Mouse (Mus musculus) left cerebral cortex, postnatal 4 days (tissue): Measurements from ENCODE around the gene Bcl2l10. TPM values are rescaled to one million over a fixed set of nuclear protein-coding genes. Genes with fewer than 3 reads are reported as not detected.

Source experiments
- DNase-seq: peaks from one replicate; pipeline ENCODE4 v3.0.0-alpha.2; 2022
- intact Hi-C: fragments of 180-260 bp; cut with DNase I; formaldehyde crosslinking; loops from one replicate; pipeline ENCODE4 v1.15.1; 2025
- total RNA-seq, 2 experiments: library from RNA; stranded (reverse); gene quantifications; 2 replicates each; pipeline ENCODE4 v1.2.3; 2021

Bcl2l10 gene
- total RNA-seq = under 1 TPM in 1 of 2 experiments, not detected in 1; 0.32 TPM

DNA sequence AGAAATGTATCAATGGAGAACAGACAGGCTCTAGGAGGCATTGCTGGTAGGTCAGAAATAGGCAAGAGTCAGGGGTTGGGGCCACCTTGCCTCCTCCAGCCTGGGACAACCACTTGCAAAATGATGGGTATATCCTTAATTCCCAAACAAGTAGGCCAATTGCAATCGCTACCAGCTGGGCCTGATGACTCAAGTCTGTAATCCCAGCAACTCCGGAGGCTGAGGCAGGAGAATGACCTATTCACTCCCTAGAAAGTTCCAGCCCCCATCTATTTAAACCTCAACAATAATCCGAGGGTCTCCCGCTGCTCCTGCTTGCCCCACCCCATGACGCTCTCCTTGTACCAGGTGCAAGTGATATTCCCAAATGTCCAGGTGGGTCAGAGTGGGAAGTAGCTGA is at the start of gene Bcl2l10:
Gene Bcl2l10, plus strand, starts transcription at position 301 of the 400 bp plus-strand sequence.
- intact Hi-C loops = no loop called here
- DNase-seq = no peak

DNA sequence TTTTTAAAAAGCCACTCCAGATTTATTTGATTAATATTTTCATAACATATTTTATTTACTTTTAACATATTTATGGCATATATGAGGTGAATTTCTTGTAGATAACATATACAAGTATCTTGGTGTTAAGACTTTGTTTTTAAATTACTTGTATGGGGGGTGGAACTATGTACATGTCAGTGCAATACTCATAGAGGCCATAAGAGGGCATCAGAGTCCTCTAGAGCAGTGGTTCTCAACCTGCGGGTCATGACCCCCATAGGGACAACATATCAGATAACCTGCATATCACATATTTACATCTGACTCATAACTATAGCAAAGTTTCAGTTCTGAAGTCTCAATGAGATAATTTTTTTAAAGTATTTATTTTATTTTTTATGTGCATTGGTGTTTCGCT is 48.2 kb upstream of the Bcl2l10 start:
- intact Hi-C loops = no loop called here

DNA sequence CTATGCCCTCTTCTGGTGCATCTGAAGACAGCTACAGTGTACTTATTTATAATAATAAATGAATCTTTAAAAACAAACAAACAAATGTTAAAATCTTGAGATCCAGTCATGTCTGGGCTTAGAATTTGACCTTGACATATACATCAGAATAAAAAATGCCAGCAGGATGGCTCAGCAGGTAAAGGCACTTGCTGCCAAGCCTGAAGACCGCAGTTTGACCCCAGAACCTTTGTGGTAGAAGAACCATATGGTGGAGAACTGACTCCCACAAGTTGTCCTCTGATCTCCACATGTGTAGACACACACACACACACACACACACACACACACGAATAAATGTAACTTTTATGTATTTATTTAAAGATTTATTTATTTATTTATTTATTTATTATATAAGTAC is 44.5 kb upstream of the Bcl2l10 start:
- intact Hi-C loops = no loop called here
- DNase-seq = no peak

More for the DNA sequence above, 48.2 kb upstream of the Bcl2l10 start:
- DNase-seq = no peak

DNA sequence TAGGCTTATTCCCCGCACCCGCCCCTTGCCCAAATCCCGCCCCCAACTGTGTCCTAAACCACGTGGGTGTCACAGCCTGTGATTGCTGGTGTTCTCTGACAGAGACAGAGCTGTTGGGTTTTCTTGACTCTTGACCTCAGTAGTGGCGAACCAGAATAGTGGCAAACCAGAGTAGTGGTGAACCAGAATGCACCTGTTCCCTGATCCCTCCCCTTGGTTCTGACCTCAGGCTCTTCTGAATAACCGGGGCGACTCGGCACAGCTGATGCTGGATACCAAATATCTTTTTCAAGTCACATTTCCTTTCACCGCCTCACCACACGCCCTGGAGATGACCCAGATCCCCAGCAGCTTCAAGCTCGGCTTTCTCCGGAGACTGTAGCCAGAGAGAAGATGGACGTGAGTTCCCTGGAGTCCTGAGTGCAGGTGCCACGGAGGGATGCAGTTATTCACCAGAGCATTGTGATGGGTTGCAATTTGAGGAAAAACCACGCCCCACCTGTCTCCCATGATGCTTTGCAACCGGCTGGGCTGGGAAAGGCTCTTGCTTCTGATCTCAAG is 43.8 kb upstream of the Bcl2l10 start:
- DNase-seq = no peak
- intact Hi-C loops = no loop called here

DNA sequence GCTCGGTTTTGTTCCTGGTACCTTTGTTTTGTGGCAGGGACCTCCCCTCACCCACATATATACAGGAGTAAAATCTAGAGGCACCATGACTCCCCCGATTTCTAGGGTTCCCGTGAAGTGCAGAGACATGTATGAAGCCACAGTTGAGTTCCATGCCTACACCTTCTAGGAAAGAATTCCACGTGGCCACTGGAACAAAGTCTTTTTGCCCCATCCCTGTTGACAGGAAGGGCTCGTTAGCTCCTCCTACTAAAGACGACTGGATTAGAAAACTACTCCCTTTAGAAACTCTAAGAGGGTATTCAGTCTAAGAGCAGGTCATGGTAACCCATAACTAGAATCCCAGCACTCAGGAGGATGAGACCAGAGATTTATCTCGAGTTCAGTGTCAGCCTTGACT is 43.3 kb upstream of the Bcl2l10 start:
- intact Hi-C loops = no loop called here
- no peak for DNase-seq

DNA sequence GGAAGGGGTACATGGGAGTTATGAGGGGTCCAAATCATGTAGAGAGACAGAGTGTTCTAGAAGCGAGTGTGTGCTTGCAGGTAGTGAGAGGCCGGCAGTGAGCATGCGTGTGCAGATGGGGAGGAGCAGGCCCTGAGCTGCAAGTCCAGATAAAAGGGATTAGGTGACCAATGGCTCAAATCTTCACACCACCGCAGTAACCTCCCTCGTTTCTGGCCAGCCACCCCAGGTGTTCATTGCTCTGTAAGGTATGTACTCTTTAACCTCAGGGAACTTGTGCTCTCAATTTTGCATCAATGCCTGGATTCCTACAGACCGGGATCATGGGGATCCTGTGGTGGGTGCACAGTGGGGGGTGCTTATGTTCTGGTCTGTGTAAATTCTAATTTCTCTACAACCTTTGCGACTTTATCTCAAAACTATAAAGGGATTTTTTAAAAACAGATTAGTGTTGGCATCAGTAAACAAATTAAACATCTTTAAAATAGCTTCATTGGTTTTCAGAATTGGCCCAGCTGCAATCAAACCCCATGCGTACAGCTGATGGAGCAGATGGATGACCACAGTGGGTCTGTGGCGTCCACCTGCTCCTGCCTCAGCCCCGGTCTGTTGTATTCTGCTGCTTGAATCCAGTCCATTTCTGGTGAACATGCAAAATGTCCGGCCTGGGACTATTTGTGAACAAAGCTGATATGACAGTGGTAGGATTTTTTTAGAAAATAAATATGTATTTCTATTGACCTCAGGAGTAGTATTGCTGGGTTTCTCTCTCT is 41.2 kb upstream of the Bcl2l10 start, which contains the start of gene Gnb5:
Gene Gnb5, plus strand, starts transcription at position 163 of the 773 bp plus-strand sequence.
- peak; percentile 68 for DNase-seq
- intact Hi-C loops = no loop called here

DNA sequence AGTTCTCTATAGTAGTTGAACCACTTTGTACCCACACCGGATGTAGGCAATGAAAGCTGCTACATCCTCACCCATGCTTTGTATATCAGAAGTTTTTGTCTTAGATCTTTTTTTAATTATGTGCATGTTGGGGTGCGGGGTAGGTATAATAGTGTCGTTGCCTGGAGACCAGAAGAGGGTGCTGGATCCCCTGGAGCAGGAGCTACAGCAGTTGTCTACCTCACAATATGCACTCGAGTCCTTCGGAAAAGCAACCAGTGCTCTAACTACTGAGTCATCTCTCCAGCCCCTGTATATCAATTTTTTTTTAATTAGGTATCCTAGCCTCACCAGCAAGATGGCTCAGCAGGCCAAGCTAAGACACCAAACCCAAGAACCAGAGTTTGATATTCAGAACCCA is 40.5 kb upstream of the Bcl2l10 start:
- no peak for DNase-seq
- intact Hi-C loops = no loop called here

DNA sequence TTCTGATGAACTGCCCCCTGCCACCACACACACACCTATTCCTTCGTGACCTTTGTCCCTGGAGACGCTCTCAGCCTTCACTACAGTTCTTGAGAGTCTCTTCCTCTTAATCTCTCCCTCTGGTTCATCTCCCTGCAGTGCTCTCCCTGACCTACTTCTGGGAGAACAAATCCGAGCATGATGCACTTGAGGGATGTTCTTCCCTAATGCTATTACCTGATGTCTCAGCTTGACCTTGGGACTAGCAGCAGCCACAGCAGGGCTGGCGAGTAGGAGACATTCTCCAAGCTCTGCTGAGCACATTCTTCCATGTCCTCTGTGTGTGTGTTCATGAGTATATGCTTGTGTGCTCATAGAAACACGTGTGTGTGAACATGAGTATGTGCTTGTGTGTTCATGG is 38.9 kb upstream of the Bcl2l10 start:
- intact Hi-C loops = no loop called here
- no peak for DNase-seq

DNA sequence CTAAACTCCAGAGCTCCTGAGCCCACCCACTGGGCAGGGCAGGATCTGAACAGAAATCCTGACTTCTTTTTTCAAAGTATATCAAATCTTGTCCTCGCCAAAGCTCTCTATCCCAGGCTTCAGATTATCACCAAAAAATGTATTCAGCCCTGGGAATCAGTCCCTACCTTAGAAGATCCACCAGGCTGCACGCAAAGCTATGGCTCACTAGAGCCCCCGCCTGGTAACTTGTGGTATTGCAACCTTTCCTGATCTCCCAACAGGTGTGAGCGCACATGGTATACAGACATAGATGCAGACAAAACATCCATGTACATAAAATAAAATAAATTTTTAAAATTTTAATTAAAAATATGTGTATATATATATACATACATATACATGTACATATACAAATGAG is 35.5 kb upstream of the Bcl2l10 start:
- intact Hi-C loops = no loop called here
- DNase-seq = peak; percentile 87

DNA sequence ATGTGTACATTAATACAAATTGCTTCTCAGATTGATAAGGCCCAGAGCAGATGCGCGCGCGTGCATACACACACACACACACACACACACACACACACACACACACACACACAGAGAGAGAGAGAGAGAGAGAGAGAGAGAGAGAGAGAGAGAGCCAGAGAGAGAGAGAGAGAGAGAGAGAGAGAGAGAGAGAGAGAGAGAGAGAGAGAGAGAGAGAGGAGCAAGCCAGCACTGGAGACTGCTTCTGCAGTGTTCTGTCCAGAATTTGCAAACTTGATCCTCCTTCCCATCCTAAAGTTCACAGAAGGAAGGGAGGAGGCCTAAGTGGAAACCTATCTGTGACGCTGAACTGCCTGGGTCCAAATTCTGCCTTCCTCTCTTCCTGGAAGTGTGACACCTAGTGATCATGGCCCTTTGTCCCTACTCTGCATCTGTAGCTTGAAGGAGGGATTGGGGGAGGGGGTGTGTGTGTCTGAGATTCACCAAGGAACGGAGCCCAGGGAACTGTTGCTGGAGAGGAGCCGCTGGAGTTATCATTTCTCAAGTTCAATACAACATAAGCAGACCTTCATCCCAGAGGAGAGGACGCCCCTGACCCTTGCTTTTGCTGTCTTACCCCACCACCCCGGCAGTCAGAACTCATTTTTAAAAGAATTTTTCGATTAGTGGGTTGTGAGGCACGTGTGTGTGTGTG is 34.3 kb upstream of the Bcl2l10 start:
- intact Hi-C loops = no loop called here

DNA sequence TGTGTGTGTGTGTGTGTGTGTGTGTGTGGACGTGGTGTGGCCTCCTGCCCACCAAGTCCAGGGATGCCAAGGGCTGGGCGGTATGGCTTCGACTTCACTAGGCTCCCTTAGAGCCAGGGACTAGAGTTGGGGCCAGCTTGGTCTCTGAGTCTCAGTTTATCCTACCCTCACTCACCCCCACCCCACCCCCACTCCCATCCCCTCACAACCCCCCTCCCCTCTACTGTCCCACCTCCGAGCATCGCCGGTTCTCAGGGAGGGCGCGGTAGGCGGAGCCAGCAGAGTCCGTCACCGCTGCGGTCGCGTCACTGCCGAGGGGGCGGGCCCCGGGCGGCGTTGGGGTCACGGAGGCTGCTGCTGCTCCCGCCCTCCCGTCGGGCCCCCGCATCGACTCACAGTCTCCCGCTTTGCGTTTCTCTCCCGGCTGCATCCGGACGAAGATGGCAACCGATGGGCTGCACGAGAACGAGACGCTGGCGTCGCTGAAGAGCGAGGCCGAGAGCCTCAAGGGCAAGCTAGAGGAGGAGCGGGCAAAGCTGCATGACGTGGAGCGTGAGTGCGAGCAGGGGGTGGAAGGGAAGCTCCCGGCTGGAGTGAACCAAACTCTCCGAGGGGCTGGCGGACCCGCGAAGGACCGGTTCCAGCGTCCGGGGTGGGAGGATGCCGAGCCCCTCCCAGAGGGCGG is 33.6 kb upstream of the Bcl2l10 start:
- DNase-seq = peak; percentile 84
- intact Hi-C loops = no loop called here

More for the DNA sequence above, 34.3 kb upstream of the Bcl2l10 start:
- DNase-seq = no peak

DNA sequence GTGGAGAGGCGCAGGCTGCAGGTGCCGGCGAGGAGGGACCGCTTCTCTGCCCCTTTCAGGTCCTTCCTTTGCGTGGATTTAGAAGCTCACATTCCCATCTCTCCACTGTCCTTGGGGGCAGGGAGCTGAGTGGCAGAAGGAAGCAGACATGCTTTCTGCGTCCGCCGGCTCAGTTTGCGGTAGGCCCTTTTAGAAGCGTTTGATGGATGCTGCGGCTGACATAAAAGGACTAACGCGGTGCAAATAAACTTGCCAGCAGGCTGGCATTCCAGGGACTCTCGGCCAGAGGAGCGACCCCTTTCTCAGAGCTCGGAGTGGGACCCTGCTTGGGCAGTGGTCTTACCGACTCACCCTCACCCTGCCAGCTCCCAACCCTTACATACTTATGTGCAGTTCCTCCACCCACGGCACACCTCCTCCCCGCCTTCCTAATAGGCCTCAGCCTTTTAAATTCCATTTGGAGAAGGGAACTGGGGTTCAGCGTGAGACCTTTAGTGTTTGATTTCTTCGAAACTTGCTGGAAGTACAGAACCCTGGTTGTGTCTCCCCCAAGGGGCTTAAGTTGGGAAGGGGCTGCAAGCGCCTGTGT is 32.9 kb upstream of the Bcl2l10 start:
- intact Hi-C loops = no loop called here
- no peak for DNase-seq

DNA sequence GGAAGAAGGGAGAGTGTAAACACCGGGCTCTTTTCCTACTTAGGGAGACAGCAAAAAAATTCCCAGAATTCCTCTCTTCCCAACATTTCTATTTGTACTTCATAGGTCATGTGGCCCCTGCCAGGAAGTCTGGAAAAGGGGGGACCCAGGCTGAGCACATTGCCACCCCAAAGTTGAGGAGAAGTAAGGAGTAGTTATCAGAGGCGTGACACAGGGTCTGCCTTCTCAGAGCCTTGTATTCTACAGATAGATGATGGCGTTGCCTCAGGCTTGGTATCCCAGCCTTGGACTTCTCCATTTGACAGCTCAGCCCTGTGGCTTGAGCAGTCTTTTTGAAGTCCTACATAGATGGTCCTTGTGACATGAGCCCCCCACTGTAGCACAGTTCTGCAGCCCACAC is 32.3 kb upstream of the Bcl2l10 start:
- DNase-seq = no peak
- intact Hi-C loops = no loop called here

DNA sequence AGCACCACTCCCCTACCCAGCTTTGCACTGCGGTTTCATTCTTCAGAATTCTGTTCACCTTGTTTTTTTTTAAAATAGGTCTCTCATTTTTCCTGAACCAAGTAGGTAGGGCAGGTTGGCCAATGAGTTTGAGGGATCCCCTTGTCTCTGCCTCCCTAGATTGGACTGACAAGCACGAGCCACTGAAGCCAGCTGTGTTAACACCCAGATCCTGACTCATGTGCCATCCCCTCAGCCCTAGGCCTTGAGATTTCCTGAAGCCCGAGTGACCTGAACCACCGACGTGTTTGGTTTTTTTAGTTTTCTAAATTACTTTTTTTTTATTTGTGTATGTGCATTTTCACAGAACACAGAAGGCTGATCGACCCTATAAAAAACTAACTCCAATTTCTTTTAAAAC is 30.8 kb upstream of the Bcl2l10 start:
- DNase-seq = no peak
- intact Hi-C loops = no loop called here

DNA sequence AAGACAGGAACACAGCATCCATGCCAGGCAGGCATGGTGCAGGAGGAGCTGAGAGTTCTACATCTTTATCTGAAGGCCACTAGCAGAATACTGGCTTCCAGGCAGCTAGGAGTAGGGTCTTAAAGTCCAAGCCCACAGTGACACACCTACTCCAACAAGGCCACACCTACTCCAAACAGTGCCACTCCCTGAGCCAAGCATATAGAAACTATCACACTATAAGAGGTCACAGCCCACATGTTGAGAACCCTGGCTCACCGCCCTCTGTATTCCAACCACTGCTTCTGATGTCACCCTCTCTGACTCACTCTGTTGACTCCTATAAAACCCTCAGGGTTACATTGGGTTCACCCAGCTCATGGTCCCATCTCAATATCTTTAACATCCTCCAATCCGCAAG is 29.4 kb upstream of the Bcl2l10 start:
- intact Hi-C loops = no loop called here
- DNase-seq = no peak

DNA sequence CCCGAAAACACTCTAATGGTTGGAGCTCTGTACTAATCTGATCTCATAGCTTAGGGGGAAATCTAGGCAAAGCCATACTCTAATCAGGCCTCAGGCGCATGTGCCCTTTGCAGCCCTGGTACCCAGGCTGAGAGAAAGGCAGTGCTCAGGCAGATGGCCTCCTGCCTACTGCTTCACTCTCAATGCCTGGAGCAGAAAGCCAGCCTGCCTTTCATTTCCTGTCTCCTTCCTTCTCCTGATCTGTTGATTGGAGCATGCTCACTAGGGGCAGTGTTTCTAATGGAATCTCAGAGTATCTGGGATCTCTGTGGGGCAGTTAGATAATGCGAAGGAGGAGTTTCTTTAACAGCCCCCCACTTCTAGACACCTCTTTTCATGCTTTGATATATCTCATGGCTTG is 28.2 kb upstream of the Bcl2l10 start:
- intact Hi-C loops = no loop called here
- peak; percentile 16 for DNase-seq

DNA sequence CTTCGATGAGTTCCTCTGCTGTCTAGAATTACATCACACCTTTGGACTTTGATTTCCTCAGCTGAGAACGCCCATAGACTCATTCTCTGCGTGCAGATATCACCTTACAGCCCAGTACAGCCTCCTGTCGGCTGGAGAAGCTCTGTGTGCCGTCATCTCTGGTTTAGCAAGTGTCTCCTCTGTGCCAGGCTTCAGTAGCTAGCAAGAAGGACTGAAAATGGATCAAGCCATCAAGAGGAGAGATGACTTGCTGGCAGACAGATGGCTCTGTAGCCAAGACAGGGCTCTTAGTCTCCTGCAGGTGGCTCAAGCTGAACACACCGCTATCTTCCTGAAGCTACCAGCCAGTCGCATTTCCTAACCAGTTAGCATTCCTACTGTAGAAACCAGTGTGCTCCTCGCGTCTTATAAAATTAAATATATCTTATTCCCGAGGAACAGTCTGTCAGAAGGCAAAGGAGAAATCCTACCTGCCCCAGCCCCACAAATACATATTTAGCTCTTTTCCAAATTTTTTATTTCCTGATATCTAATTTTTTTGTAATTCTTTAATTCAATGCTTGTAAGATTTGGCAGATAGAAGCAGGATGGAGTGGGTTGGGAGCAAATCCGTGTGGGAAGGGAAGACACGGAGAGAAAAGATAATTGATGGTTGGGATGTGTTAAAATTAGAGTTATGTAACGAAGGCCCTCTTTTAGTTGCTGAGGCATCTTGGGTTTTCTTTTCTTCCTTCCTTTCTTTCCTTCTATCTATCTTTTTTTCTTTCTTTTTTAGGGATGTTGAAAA is 25.3 kb upstream of the Bcl2l10 start:
- intact Hi-C loops = no loop called here
- no peak for DNase-seq

DNA sequence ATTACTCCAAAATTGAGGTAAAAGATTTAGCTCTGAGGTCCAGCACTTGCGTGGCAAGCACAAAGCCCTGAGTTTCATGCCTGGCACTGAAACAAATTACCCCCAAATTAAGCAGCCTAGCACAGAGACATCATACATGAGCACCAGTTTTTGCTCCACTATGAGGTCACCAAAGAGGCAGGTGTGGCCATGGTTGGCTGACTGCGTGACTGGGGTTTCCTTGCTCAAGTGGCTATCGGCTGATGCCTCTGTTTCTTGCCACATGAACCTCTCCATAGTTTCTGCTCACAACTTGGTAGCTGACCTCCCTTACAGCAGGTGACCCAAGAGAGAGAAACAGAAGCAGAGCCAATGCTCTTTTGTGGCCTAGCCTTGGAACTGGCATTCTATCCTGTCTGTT is 19.5 kb upstream of the Bcl2l10 start:
- DNase-seq = no peak
- intact Hi-C loops = no loop called here

DNA sequence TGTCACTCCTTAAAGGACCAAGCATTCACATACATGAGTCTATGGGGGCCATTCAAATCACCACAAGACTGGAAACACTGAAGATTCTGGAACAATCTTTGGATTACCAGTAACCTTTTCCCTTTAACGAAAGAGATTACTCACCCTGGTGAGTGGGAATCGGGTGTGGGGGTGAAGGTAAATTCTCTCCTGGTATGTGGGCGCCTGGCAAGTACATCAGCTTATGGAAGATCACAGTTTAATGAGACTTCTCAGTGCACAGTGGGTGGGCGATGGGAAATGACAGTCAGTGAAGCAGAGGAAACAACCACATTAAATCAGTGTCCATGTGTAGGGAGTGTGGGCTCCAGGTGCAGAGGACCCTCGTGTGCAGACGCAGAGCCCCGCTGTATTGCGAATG is 16.7 kb upstream of the Bcl2l10 start:
- DNase-seq = no peak
- intact Hi-C loops = no loop called here

DNA sequence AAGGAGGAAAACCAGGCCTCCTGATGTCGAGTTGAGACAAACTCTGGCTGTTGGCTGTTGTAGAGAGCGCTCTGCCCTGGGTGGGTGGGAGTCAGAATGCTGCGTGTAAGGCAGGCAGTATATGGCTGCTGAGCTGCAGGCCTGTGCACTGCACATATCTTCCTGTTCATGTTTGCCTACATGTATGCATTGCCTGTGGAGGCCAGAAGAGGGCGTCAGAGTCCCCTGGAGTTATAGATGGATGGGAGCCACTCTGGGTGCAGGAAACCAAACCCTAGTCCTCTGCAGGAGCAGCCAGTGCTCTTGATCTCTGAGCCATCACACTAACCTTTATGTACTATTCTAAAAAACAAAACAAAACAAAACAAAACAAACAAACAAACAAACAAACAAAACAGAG is 13.1 kb upstream of the Bcl2l10 start:
- intact Hi-C loops = no loop called here

More for the DNA sequence above, 13.1 kb upstream of the Bcl2l10 start:
- DNase-seq = no peak
